Mouse (Mus musculus) E14TG2a.4 (cell line): ENCODE data around the gene Ppp2r5d.

Experiments
- H3K27me3 ChIP-seq: 2 replicates; pipeline ENCODE4 v1.6.1; 2014; ENCODE audit warnings: low read length, control low read depth; ENCODE audit not compliant: insufficient read depth
- H3K36me3 ChIP-seq: 2 replicates; pipeline ENCODE4 v1.6.1; 2014; ENCODE audit warnings: low read length, control low read depth; ENCODE audit not compliant: insufficient read depth
- H3K4me1 ChIP-seq: replicated peaks from 2 replicates; pipeline ENCODE4 v1.6.1; 2014; ENCODE audit warnings: low read depth, low read length, control low read depth
- H3K4me3 ChIP-seq: replicated peaks from 2 replicates; pipeline ENCODE4 v1.5.1; 2014; ENCODE audit warnings: mild to moderate bottlenecking, low read length
- H3K9me3 ChIP-seq: 2 replicates; pipeline ENCODE4 v1.6.1; 2014; ENCODE audit warnings: low read length, control low read depth
- CTCF ChIP-seq: conservative IDR thresholded peaks from 2 replicates; pipeline ENCODE4 v1.5.1; 2014; ENCODE audit warnings: low read length
- NANOG ChIP-seq: IDR thresholded peaks from 2 replicates; pipeline ENCODE4 v1.6.1; 2014; ENCODE audit warnings: borderline replicate concordance, low read length, mixed read lengths
- POU5F1 ChIP-seq: IDR thresholded peaks from 2 replicates; pipeline ENCODE4 v1.6.1; 2014; ENCODE audit warnings: low read length, borderline replicate concordance

Ppp2r5d gene

DNA sequence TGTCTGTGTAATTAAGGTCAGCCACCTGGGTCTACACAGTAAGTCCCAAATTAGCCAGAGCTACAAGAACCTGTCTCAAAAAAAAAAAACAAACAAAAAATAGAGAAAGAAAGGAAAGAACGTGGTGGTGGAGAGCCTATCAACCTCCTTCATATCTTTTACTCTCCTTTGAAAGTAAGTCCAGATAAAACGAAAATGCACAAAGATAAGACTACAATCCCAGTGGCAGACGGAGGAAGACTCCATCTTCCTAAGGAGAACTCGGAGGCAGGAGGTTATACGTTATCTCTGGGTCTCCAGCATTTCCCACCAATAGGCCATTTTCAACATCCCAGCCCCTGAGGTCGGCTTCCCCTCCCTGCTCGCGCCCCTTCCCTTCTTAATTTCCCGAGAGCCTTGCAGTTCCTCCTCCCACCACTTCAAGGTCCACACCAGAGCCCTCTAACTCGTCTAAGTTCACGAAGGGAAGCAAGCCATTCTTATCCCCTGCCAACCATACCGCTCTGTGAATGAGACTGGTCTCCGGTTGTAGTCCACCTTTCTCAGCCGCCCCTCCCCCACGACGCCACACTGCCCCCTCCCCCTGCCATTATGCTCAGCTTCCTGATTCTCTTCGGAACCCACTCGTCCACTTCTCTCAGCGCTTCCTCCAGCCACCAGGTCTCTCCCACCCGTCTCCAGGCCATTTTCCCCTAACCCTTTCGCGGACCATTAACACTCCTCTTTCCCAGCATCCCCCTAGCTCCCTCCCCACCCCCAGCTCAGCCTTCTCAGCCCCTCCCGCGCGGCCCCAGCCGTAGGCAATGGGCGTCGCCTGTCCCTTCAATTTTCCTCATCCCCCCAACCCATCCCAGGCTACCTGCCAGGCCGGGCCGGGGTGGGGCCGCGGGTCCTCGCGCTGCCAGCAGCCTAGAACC lies 24.8 kb downstream of the Ppp2r5d start:
- no peak for TF ChIP-seq NANOG
- TF ChIP-seq CTCF = 0 out of 2 replicates have a peak, but pooled peaks have one; percentile 15
- no peaks in the 10 kb centered on the region for H3K27me3 ChIP-seq
- H3K4me3 ChIP-seq = peak overlapping the region; percentile 93
- H3K4me1 ChIP-seq = peaks cover 88% of the 10 kb centered on the region
- no peaks in the 10 kb centered on the region for H3K9me3 ChIP-seq
- peaks cover 68% of the 10 kb centered on the region for H3K36me3 ChIP-seq

DNA sequence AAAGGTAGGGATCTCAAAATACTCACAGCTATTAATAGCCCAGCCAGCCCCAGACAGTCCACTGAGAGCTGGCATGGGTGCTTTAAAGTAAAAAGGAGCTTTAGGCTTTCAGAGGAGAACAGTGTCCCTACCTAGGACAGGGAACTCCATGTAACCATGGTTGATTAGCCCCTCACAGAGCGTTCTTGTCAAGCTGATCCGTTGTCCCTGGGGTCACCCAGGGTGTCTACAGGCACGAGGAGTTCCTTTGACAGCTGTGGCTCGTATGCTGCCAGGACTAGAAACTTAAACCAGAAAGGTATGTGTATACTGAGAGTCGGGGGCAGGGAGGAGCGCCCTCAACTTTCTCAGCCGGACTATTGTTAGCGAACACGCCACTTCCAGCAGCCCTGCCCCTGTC lies 26.0 kb downstream of the Ppp2r5d start:
- Histone ChIP-seq H3K9me3 (no peaks in the 10 kb centered on the region), H3K27me3 (no peaks in the 10 kb centered on the region), H3K4me3 (peak overlapping the region; percentile 93), H3K4me1 (peaks cover 84% of the 10 kb centered on the region), H3K36me3 (peaks cover 61% of the 10 kb centered on the region)
- no peak for TF ChIP-seq POU5F1
- no peak for TF ChIP-seq CTCF
- no peak for TF ChIP-seq NANOG

DNA sequence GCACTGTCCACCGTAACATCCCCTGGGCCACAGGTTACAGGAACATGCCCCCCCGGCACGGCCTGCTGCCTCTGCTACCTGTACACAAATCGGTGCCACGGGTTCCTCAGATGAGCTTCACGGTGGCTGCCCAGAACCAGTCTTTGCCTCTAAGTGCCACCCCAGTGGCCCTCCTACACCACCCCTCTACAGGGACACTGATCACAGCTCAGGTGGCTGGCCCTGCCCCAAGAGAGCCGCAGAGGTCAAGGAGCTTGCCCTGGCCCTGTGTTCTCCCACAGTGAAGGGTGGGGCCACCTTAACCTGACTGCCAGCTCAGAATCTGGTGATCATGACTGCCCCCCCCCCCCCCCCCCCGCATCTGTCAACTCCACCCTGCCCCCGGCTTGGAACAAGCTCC lies 26.5 kb downstream of the Ppp2r5d start, which contains the start of gene Mea1:
Mea1 (plus strand) TSS at position 378 of the 400 bp plus-strand sequence.
- Histone ChIP-seq H3K36me3 (peaks cover 56% of the 10 kb centered on the region), H3K4me3 (peak within 1 kb of the TSS; percentile 93), H3K9me3 (no peaks in the 10 kb centered on the region), H3K4me1 (peaks cover 80% of the 10 kb centered on the region), H3K27me3 (no peaks in the 10 kb centered on the region)
- TF ChIP-seq NANOG (no peak), CTCF (no peak), POU5F1 (no peak)

DNA sequence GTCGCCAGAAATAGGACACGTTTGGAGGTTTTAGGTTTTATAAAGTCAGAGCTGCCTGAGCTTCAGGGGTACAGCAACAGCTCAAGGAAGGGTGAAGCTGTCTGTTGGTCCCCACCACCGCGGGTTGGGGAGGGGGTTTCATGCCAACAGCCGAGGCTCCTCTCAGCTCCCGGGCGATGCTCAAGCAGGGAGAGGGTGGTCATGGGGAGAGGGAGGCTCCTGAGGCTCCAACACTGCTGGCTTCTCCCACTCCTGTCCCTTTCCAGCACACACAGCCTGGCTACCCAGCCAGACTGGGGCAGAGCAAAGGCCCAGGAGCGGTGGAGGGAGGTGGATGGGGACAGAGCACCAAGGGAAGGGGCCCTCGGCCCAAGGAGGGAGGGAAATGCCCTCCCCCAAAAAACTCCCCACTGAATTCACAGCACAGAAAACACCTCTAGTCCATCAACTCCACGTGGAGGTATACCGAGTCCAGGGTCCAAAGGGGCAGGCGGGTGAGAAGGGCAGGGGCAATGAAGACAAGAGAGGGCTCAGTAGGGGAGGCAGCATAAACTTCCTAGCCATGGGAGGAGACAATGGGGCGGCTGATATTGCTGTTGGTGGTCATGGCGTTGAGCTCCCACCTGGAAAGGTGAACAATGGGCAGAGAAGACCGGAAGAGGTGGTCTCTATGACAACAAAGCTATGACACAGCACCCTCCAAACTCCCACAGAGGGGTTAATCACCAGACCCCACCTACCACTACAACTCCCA lies 30.2 kb downstream of the Ppp2r5d start:
- TF ChIP-seq NANOG = no peak
- no peak for TF ChIP-seq POU5F1
- no peak for TF ChIP-seq CTCF
- Histone ChIP-seq H3K27me3 (no peaks in the 10 kb centered on the region), H3K36me3 (peaks cover 75% of the 10 kb centered on the region), H3K4me3 (peak overlapping the region; percentile 85), H3K9me3 (no peaks in the 10 kb centered on the region), H3K4me1 (peaks cover 91% of the 10 kb centered on the region)

DNA sequence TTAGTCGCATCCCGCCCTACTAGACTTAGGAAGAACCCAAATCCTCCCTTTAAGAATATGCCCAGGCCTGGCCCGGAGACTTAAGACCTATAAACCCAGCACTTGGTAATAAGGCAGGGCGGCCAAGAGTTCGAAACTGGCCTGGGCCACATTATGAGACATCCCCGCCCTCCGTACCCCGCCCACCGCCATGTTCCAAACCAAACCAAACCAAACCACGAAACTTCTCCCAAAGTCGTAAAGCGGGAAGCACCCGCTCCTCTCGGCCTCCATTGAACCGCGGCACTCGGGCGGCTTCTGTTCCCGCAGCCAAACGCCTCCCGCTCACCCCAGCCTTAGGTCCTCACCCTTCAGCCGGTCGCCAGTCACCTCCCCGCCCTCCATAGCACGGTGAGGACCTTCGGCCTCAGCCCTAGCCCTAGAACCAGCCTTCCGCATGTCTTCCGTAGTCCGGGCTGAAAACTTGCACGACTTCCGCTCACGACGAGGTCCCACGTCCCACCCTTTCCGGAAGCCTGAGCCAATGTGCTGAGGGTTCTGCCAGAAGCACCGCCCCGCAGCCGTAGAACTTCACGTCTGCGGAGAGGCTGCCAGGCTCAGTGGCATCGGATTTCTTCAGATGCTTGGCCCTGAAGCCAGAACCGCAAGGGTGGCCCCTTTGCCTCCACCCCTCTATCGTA lies 30.9 kb downstream of the Ppp2r5d start, which contains the start of gene Rrp36:
Rrp36 (minus strand) TSS at position 503 of the 680 bp plus-strand sequence.
- H3K9me3 ChIP-seq = no peaks in the 10 kb centered on the region
- TF ChIP-seq CTCF = no peak
- no peak for TF ChIP-seq POU5F1
- TF ChIP-seq NANOG = no peak
- H3K4me3 ChIP-seq = peak within 1 kb of the TSS; percentile 85
- no peaks in the 10 kb centered on the region for H3K27me3 ChIP-seq
- peaks cover 87% of the 10 kb centered on the region for H3K4me1 ChIP-seq
- H3K36me3 ChIP-seq = peaks cover 78% of the 10 kb centered on the region

DNA sequence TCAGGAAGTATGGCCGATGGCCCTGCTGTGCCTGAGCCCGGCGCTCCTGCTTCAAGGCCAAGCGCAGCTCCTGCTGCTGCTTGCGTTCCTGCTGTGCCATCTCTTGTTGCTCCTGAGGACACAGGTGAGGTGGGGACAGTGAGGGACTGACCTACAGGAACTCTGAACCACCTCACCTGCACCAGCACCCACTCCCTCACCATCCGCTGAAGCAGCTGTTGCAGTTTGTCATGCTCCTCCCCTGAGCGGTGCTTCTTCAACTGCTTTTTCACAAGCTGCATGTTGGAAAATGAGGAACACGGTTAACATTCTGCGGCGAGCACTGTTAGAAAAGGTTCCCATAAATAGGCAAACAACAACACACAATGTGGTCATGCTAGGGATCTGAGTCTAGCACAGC lies 35.0 kb downstream of the Ppp2r5d start:
- Histone ChIP-seq H3K27me3 (no peaks in the 10 kb centered on the region), H3K4me1 (peaks cover 64% of the 10 kb centered on the region), H3K36me3 (peaks cover 75% of the 10 kb centered on the region), H3K4me3 (no peak overlapping the region), H3K9me3 (no peaks in the 10 kb centered on the region)
- TF ChIP-seq CTCF (no peak), NANOG (no peak), POU5F1 (no peak)

DNA sequence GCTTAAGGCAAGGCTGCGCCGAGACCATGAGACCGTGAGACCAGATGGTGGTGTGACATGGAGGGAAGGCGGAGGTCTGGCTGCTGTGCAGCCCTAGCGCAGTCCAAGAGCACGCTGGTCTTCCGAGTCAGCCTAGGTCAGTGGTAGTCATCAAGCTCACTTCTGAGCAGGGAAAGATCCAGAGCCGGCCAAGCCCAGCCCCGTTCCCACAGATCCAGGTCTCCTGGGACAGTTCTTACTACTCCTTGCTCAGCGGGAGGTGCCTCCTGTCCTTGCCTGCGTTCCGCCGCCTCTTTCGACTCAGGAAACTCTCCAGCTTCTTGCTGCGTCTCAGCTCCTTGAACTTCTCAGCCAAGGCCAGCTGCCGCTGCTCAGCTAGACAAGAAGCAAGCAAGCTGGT lies 37.2 kb downstream of the Ppp2r5d start:
- TF ChIP-seq POU5F1 = no peak
- no peak for TF ChIP-seq NANOG
- TF ChIP-seq CTCF = no peak
- no peaks in the 10 kb centered on the region for H3K27me3 ChIP-seq
- no peaks in the 10 kb centered on the region for H3K9me3 ChIP-seq
- H3K4me3 ChIP-seq = no peak overlapping the region
- peaks cover 65% of the 10 kb centered on the region for H3K4me1 ChIP-seq
- H3K36me3 ChIP-seq = peaks cover 91% of the 10 kb centered on the region

DNA sequence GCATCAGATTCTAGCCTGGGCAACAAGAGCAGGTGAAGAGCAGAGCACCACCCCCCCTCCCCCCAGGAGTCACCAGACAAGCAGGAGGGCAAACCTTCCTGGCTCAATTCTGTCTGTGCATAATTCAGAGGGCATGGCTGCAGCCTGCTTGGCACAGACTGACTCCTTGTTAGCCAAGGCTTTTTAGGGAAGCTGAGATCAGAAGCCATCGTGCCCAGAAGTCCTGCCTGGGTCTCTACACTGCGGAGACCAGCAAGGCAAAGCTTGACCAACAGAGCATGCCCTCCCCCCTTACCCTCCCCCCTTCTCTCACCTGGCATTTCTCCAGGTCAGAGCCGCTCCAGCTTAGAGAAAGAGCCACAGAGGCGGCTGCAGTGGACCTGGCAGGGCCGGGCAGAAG lies 42.2 kb downstream of the Ppp2r5d start:
- TF ChIP-seq POU5F1 (no peak), NANOG (no peak), CTCF (no peak)

More for the DNA sequence above, 42.2 kb downstream of the Ppp2r5d start:
- H3K4me1 ChIP-seq = peaks cover 49% of the 10 kb centered on the region
- peaks cover 92% of the 10 kb centered on the region for H3K36me3 ChIP-seq
- H3K9me3 ChIP-seq = no peaks in the 10 kb centered on the region
- H3K4me3 ChIP-seq = no peak overlapping the region
- H3K27me3 ChIP-seq = no peaks in the 10 kb centered on the region
